Mouse (Mus musculus) lung, adult 2 months (tissue): Measurements from ENCODE around the gene Fam89a.

Experiments used
- CTCF ChIP-seq: fragments of 200-500 bp; IDR thresholded peaks from 2 replicates; pipeline ENCODE4 v1.5.1; 2011; ENCODE audit warnings: mild to moderate bottlenecking, low read length, control low read depth; ENCODE audit not compliant: insufficient read depth
- POLR2A ChIP-seq: fragments of 200-500 bp; IDR thresholded peaks from 2 replicates; pipeline ENCODE4 v1.6.1; 2011; ENCODE audit warnings: low read depth, mild to moderate bottlenecking, control low read depth, low read length, borderline replicate concordance; ENCODE audit errors: extremely low read depth

DNA sequence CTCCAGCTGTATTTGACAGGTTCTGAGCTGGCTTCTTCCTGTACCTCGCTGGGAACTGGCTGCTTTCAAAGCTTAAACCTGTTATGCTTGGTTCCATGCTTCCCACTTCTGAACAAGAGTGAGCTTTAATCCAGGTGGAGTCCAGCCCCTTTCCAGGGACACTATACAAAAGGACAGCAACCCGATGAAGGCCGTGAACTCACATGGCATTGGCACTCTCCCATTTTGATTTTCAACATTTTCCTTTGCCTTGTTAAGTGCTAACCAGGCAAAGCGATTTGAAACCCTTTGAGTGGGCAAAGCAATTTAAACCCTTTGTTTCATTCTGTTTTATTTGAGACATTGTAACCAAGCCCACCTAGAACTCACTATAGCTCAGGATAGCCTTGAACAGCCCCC lies 3.2 kb upstream of the Fam89a start:
- TF ChIP-seq POLR2A, result no peak
- no peak for TF ChIP-seq CTCF
